ENCODE assay signal across 15 mouse cellular contexts in the genomic region with DNA sequence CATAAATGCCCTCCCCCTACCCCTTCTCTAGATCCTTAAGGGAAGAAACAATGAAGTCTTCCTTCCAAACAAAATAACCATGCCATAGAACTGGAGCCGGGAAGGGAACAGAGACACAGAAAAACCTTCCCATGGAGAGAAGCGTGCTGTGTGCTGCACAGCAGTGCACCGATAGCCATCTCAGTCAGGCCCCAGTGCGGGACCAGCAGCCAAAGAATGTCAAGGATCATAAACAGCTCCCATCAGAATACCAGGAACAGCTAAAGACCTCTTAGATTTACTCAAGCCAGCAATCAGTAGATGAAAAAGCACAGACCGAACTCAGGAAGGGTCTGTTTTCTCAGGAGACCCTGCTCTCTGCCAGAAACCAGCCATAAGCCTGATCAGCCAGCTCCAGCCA. TPM values are rescaled to one million over a fixed set of nuclear protein-coding genes. Genes with fewer than 3 reads are reported as not detected.
A peak's percentile ranks its signal among the peaks of the same experiment; 100 is the strongest.
DNase-seq lines count a peak whose midpoint lies in the region; ATAC-seq and TF ChIP-seq lines count a peak whose summit lies in the region.
"Had no signal": no experiment of that assay in that cellular context is flagged by ENCODE, and none has a peak within 500 bp of the region (broad histone marks: within the 10 kb centered on the region; RNA-seq: fewer than 3 reads in every experiment).

No protein-coding gene starts in this region.

- H3K36me3 ChIP-seq in heart, embryonic 10.5 days, result no peaks in the 10 kb centered on the region
- no peaks in the 10 kb centered on the region for H3K36me3 ChIP-seq in embryonic facial prominence, embryonic 10.5 days (replicated peaks)
- no peaks in the 10 kb centered on the region for H3K36me3 ChIP-seq in kidney, postnatal 0 days (ENCODE audit: insufficient read depth, low read length)
- H3K36me3 ChIP-seq: hindbrain, embryonic 12.5 days had no signal

- H3K27ac ChIP-seq in heart, embryonic 10.5 days, result peak overlapping the region; percentile 81; the same call in 1 of the 2 replicates
- peak overlapping the region; percentile 48 for H3K27ac ChIP-seq in embryonic facial prominence, embryonic 10.5 days (replicated peaks)
- peak overlapping the region; percentile 79 for H3K27ac ChIP-seq in kidney, postnatal 0 days
- H3K27ac ChIP-seq: hindbrain, embryonic 12.5 days had no signal

- H3K9me3 ChIP-seq in heart, embryonic 10.5 days, result no peaks in the 10 kb centered on the region
- no peaks in the 10 kb centered on the region for H3K9me3 ChIP-seq in embryonic facial prominence, embryonic 10.5 days
- H3K9me3 ChIP-seq in kidney, postnatal 0 days (replicated peaks; ENCODE audit: low read length), result no peaks in the 10 kb centered on the region
- H3K9me3 ChIP-seq: hindbrain, embryonic 12.5 days had no signal

- peak; percentile 60 for ATAC-seq in kidney, postnatal 0 days (replicated peaks; ENCODE audit: low FRiP score, low read depth)
- ATAC-seq: forebrain, postnatal 0 days; Patski had no signal

- no peak overlapping the region for H3K9ac ChIP-seq in kidney, postnatal 0 days (ENCODE audit: low read depth, low read length)
- H3K9ac ChIP-seq: forebrain, postnatal 0 days; hindbrain, embryonic 12.5 days had no signal

- DNase-seq in heart, embryonic 10.5 days (ENCODE audit: low spot score), result no peak
- no peak for DNase-seq in heart, adult 9 months (ENCODE audit: low spot score in 2 of 2)
- DNase-seq in kidney, adult 9 months, result peak; percentile 33
- DNase-seq in kidney, postnatal 25 days, result no peak
- DNase-seq in embryonic facial prominence, embryonic 10.5 days (ENCODE audit: low spot score), result no peak
- peak; percentile 69 for DNase-seq in kidney, postnatal 0 days (ENCODE audit: low spot score)
- no peak for DNase-seq in retina, postnatal 1 day
- no peak for DNase-seq in left cerebral cortex, adult 11 months (ENCODE audit: low spot score)
- DNase-seq: cerebellum, adult 2 months; forebrain, postnatal 0 days; gastrocnemius, postnatal 10 days had no signal

- H3K4me1 ChIP-seq in heart, embryonic 10.5 days, result peaks cover 41% of the 10 kb centered on the region
- H3K4me1 ChIP-seq in embryonic facial prominence, embryonic 10.5 days, result peaks cover 23% of the 10 kb centered on the region
- H3K4me1 ChIP-seq in kidney, postnatal 0 days (replicated peaks; ENCODE audit: insufficient read depth, low read length), result peaks cover 4% of the 10 kb centered on the region; the same call in 1 of the 2 replicates

- H3K27me3 ChIP-seq in heart, embryonic 10.5 days (ENCODE audit: insufficient read depth, poor library complexity, severe bottlenecking), result no peaks in the 10 kb centered on the region
- H3K27me3 ChIP-seq in embryonic facial prominence, embryonic 10.5 days (replicated peaks; ENCODE audit: low read depth, poor library complexity, severe bottlenecking), result peaks cover 4% of the 10 kb centered on the region; the same call in 1 of the 2 replicates
- no peaks in the 10 kb centered on the region for H3K27me3 ChIP-seq in kidney, postnatal 0 days (ENCODE audit: insufficient read depth, low read length)
- H3K27me3 ChIP-seq: hindbrain, embryonic 12.5 days; Patski had no signal

- H3K4me2 ChIP-seq in kidney, postnatal 0 days (ENCODE audit: low read length), result no peak overlapping the region
- H3K4me2 ChIP-seq: hindbrain, embryonic 12.5 days; midbrain, embryonic 11.5 days had no signal

- 51% methylated on average over 5 of the region's 5 CpGs for WGBS in heart, embryonic 10.5 days
- 66% methylated on average over 5 of the region's 5 CpGs for WGBS in embryonic facial prominence, embryonic 10.5 days
- 12% methylated on average over 5 of the region's 5 CpGs for WGBS in kidney, postnatal 0 days

- H3K4me3 ChIP-seq in heart, embryonic 10.5 days, result no peak overlapping the region
- no peak overlapping the region for H3K4me3 ChIP-seq in embryonic facial prominence, embryonic 10.5 days
- no peak overlapping the region for H3K4me3 ChIP-seq in kidney, postnatal 0 days (replicated peaks; ENCODE audit: low read depth, low read length)
- H3K4me3 ChIP-seq: hindbrain, embryonic 12.5 days; myocyte had no signal

- no peak for TF ChIP-seq CTCF in kidney, postnatal 0 days (IDR thresholded peaks at IDR 0.05; ENCODE audit: low read depth)

RNA-seq across cellular contexts. Expression of a gene that starts 25.0 kb away (rescaled TPM):
- not detected in 2 replicates for polyA plus RNA-seq in heart, embryonic 10.5 days (2016; fragmentation: Nextera tagmentation; extraction: Ambion mirVana)
- polyA plus RNA-seq in embryonic facial prominence, embryonic 10.5 days (2016; fragmentation: Nextera tagmentation; extraction: Ambion mirVana), result 0.08 and 0.24 TPM in 2 replicates
- polyA plus RNA-seq in kidney, postnatal 0 days (2015; fragmentation: Nextera tagmentation; extraction: Ambion mirVana), result 4.8 and 6.5 TPM in 2 replicates
- polyA plus RNA-seq: forebrain, postnatal 0 days; hindbrain, embryonic 12.5 days; midbrain, embryonic 11.5 days; myocyte; Patski had no signal

RNA-seq across cellular contexts. Expression of a gene that starts 48.4 kb away (rescaled TPM):
- 83.7 and 89.5 TPM in 2 replicates for polyA plus RNA-seq in heart, embryonic 10.5 days (2016; fragmentation: Nextera tagmentation; extraction: Ambion mirVana)
- 84.9 and 85.6 TPM in 2 replicates for polyA plus RNA-seq in embryonic facial prominence, embryonic 10.5 days (2016; fragmentation: Nextera tagmentation; extraction: Ambion mirVana)
- polyA plus RNA-seq in kidney, postnatal 0 days (2015; fragmentation: Nextera tagmentation; extraction: Ambion mirVana), result 83.5 and 85.1 TPM in 2 replicates

Comparison
In these comparisons a context has a peak if more than half of its experiments do, and no peak if none do; other contexts are left out.
1. DNase-seq: peak in kidney, adult 9 months (single experiment) and kidney, postnatal 0 days (single experiment); none in heart, embryonic 10.5 days (single experiment), heart, adult 9 months (0 of 2), kidney, postnatal 25 days (0 of 2), embryonic facial prominence, embryonic 10.5 days (single experiment), retina, postnatal 1 day (single experiment) and left cerebral cortex, adult 11 months (single experiment).
2. Peak in every context shown above with its lines, with median percentiles within 50 percentile points of each other: H3K27ac ChIP-seq.